Mouse (Mus musculus) kidney, postnatal 0 days (tissue): ENCODE measurements around the gene Aaed1. TPM values are rescaled to one million over a fixed set of nuclear protein-coding genes. Genes with fewer than 3 reads are reported as not detected.
"Not testable (repeated sequence)": the region's sequence is repeated elsewhere in the genome, so short reads cannot be mapped to it uniquely, and the experiment has no call there.

Experiments
- ATAC-seq: fragments of 200-750 bp; cut with Nextera tagmentation; replicated peaks from 2 replicates; pipeline ENCODE4 v1.8.0; 2017; ENCODE audit warnings: low read depth, moderate number of reproducible peaks, moderate TSS enrichment, moderate library complexity; ENCODE audit not compliant: low FRiP score
- DNase-seq: peaks from one replicate; pipeline ENCODE4 v3.0.0-alpha.2; 2016; ENCODE audit warnings: low spot score
- H3K27ac ChIP-seq: fragments of 300-500 bp; sonication (generic); 2 replicates; pipeline ENCODE4 v1.5.1; 2014; ENCODE audit warnings: mild to moderate bottlenecking
- H3K27me3 ChIP-seq: fragments of 300-500 bp; sonication (generic); 2 replicates; pipeline ENCODE4 v1.6.1; 2014; ENCODE audit warnings: low read length, mixed read lengths; ENCODE audit not compliant: insufficient read depth
- H3K36me3 ChIP-seq: fragments of 300-500 bp; sonication (generic); 2 replicates; pipeline ENCODE4 v1.6.1; 2014; ENCODE audit warnings: low read length, mixed read lengths; ENCODE audit not compliant: insufficient read depth
- H3K4me1 ChIP-seq: fragments of 300-500 bp; sonication (generic); replicated peaks from 2 replicates; pipeline ENCODE4 v1.6.1; 2014; ENCODE audit warnings: antibody characterized with exemption, low read length, mixed read lengths; ENCODE audit not compliant: insufficient read depth
- H3K4me2 ChIP-seq: fragments of 300-500 bp; sonication (generic); 2 replicates; pipeline ENCODE4 v1.6.1; 2014; ENCODE audit warnings: mild to moderate bottlenecking, low read length, moderate library complexity, mixed read lengths
- H3K4me3 ChIP-seq: fragments of 300-500 bp; sonication (generic); replicated peaks from 2 replicates; pipeline ENCODE4 v1.5.1; 2014; ENCODE audit warnings: low read depth, low read length
- H3K9ac ChIP-seq: fragments of 300-500 bp; sonication (generic); 2 replicates; pipeline ENCODE4 v1.6.1; 2014; ENCODE audit warnings: low read depth, low read length
- H3K9me3 ChIP-seq: fragments of 300-500 bp; sonication (generic); replicated peaks from 2 replicates; pipeline ENCODE4 v1.6.1; 2016; ENCODE audit warnings: low read length, inconsistent platforms, mixed read lengths
- CTCF ChIP-seq: IDR thresholded peaks from 2 replicates; pipeline ENCODE4 v1.5.1; 2016; ENCODE audit warnings: antibody characterized with exemption, low read depth, mild to moderate bottlenecking, moderate library complexity
- WGBS: fragments of 180-500 bp; shearing (Covaris S2); extraction: QIAGEN DNeasy Blood & Tissue Kit; methylation state at CpG from one replicate; pipeline ENCODE4 v1.1.7; 2014; 5-methylcytosine and 5-hydroxymethylcytosine counted together
- polyA plus RNA-seq: library from polyadenylated mRNA; unstranded; fragments of >200 nt; fragmentation: Nextera tagmentation; extraction: Ambion mirVana; gene quantifications from 2 replicates; pipeline ENCODE4 v1.2.1, GENCODE M21; 2015

Gene Aaed1
- polyA plus RNA-seq, 1 experiment from 2014 or later, result 53.9 TPM

- no peak overlapping the region for H3K4me2 ChIP-seq
- H3K27ac ChIP-seq, result no peak overlapping the region
- no peaks in the 10 kb centered on the region for H3K27me3 ChIP-seq
- no peak overlapping the region for H3K9ac ChIP-seq
- DNase-seq, result no peak
- 78% methylated on average over 4 of the region's 4 CpGs for WGBS
- no peaks in the 10 kb centered on the region for H3K9me3 ChIP-seq
- no peaks in the 10 kb centered on the region for H3K4me1 ChIP-seq
- no peak for ATAC-seq
- no peaks in the 10 kb centered on the region for H3K36me3 ChIP-seq
- no peak for TF ChIP-seq CTCF
- H3K4me3 ChIP-seq, result no peak overlapping the region
Observed at GRCm38 (mm10) chr13:64258516-64258821, 54.0 kb downstream of the Aaed1 start.

GRCm38 (mm10) chr13:64257814-64258515 is 54.5 kb downstream of the Aaed1 start:
- no peak overlapping the region for H3K9ac ChIP-seq
- H3K27ac ChIP-seq, result no peak overlapping the region
- WGBS, result 48% methylated on average over 5 of the region's 5 CpGs
- H3K27me3 ChIP-seq, result no peaks in the 10 kb centered on the region
- H3K4me3 ChIP-seq, result no peak overlapping the region
- H3K4me2 ChIP-seq, result no peak overlapping the region
- no peaks in the 10 kb centered on the region for H3K4me1 ChIP-seq
- no peak for TF ChIP-seq CTCF
- H3K9me3 ChIP-seq, result no peaks in the 10 kb centered on the region
- DNase-seq, result no peak
- ATAC-seq, result no peak
- no peaks in the 10 kb centered on the region for H3K36me3 ChIP-seq

- Histone ChIP-seq H3K27me3 (no peaks in the 10 kb centered on the region), H3K27ac (no peak overlapping the region), H3K4me3 (no peak overlapping the region), H3K9me3 (no peaks in the 10 kb centered on the region), H3K36me3 (no peaks in the 10 kb centered on the region), H3K4me1 (no peaks in the 10 kb centered on the region), H3K4me2 (no peak overlapping the region), H3K9ac (no peak overlapping the region)
- 58% methylated on average over 12 of the region's 12 CpGs for WGBS
- DNase-seq (peak; percentile 15), ATAC-seq (peak; percentile 75)
- TF ChIP-seq CTCF, result no peak
Observed at GRCm38 (mm10) chr13:64257010-64257813, 55.3 kb downstream of the Aaed1 start.

GRCm38 (mm10) chr13:64254185-64254584 is 58.3 kb downstream of the Aaed1 start:
- not testable (repeated sequence) for H3K4me1 ChIP-seq, H3K9me3 ChIP-seq, H3K9ac ChIP-seq, H3K4me3 ChIP-seq, H3K4me2 ChIP-seq, ATAC-seq, H3K36me3 ChIP-seq, DNase-seq, H3K27me3 ChIP-seq, H3K27ac ChIP-seq
- 77% methylated on average over 10 of the region's 11 CpGs for WGBS

- no peak for TF ChIP-seq CTCF
- DNase-seq (no peak), ATAC-seq (no peak)
- Histone ChIP-seq H3K36me3 (no peaks in the 10 kb centered on the region), H3K9ac (no peak overlapping the region), H3K9me3 (no peaks in the 10 kb centered on the region), H3K27ac (no peak overlapping the region), H3K4me2 (no peak overlapping the region), H3K4me1 (no peaks in the 10 kb centered on the region), H3K4me3 (no peak overlapping the region), H3K27me3 (no peaks in the 10 kb centered on the region)
Observed at GRCm38 (mm10) chr13:64253697-64254096, 58.8 kb downstream of the Aaed1 start.

GRCm38 (mm10) chr13:64252147-64252546 is 60.4 kb downstream of the Aaed1 start:
- H3K36me3 ChIP-seq, result no peaks in the 10 kb centered on the region
- whole genome bisulfite sequencing, result 68% methylated on average over 5 of the region's 5 CpGs
- ATAC-seq (no peak), DNase-seq (no peak)
- no peak overlapping the region for H3K4me3 ChIP-seq
- H3K9ac ChIP-seq, result no peak overlapping the region
- no peaks in the 10 kb centered on the region for H3K4me1 ChIP-seq
- no peaks in the 10 kb centered on the region for H3K27me3 ChIP-seq
- H3K4me2 ChIP-seq, result no peak overlapping the region
- H3K27ac ChIP-seq, result no peak overlapping the region
- no peaks in the 10 kb centered on the region for H3K9me3 ChIP-seq
- no peak for TF ChIP-seq CTCF
